Mouse (Mus musculus) cerebral cortex, adult 2 months (tissue): Measurements from ENCODE around the gene Epsti1.

Source experiments
- WGBS: fragments of 180-500 bp; shearing (Covaris S2); methylation state at CpG from one replicate; pipeline ENCODE4 v1.1.7; 2018; 5-methylcytosine and 5-hydroxymethylcytosine counted together

Gene Epsti1

DNA sequence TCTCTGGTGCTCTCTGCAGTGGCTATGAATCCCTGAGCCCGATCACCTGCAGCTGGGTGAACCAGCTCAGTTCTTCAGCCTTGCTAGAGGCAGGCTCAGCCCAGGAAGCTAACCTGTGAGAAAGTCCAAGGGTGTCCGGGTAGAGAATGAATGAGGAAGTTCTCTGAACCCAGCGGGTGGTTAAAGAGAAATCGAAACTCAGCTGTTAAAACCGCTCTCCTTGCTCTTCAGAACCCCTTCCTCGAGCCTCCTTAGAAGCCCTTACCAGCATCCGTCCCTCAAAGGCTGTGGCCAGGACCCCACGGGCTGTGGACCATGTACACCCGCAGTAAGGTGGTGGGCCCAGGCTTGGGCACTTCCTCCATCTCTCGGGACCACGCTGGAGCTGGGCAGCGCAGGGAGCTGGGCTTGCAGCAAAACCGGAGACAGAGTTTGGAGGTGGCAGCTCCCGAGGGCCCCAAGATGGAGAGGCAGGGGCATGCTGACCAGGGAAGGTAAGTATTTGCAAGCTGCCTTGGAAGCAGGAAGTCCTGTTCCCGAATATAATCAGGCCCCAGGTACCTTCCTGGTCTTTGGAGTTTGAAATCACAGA is at the start of gene Epsti1:
TSS of gene Epsti1 (plus strand) at position 69 of the 592 bp plus-strand sequence.
- 80% methylated on average over 15 of the region's 15 CpGs for WGBS

DNA sequence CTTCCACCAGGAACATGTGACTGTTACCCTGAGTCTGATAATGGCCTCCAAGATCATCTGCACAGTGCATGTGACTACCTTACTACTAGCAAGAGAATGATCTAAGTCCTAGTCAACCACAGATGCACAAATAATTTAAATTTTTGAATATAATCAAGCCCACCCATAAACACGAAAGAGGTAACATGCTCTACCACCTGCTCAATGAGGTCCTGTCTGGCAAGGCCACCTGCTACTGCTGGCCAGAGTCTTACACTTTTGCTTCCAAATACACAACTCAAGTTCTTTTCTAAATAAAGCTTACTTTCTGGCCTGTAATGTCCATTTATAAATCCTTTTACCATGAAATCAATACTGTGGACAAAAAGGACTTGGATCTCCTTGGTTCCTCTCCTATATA is 44.1 kb upstream of the Epsti1 start:
- 69% methylated on average over 1 of the region's 1 CpGs for WGBS

GRCm38 (mm10) chr14:77860841-77861560 is 43.0 kb upstream of the Epsti1 start:
- WGBS, result 75% methylated on average over 5 of the region's 5 CpGs

DNA sequence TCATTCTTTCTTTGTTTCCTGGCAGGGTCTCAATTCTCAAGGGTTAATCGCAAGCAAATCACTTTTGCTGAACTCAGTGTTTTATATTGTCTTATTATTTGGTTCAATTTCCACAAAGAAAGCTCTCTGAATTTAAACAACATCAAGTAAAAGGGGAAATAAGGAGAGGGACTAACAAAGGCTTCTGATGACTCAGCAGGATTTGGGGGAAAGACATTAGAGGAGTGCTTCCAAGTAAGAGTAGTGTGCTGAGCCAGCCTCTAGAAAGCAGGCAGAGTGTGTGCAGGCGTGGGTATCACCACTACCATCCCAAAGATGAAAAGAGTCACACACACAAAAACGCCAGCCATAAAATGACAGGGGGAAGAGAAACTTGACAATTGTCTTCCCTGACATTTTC is 40.0 kb upstream of the Epsti1 start:
- WGBS, result 42% methylated on average over 3 of the region's 3 CpGs

- 89% methylated on average over 6 of the region's 6 CpGs for WGBS
Observed at GRCm38 (mm10) chr14:77864510-77864909, 39.5 kb upstream of the Epsti1 start.

GRCm38 (mm10) chr14:77867601-77868000 is 36.4 kb upstream of the Epsti1 start:
- 81% methylated on average over 5 of the region's 5 CpGs for WGBS

- 93% methylated on average over 3 of the region's 3 CpGs for WGBS
Observed at GRCm38 (mm10) chr14:77870926-77871325, 33.1 kb upstream of the Epsti1 start.

DNA sequence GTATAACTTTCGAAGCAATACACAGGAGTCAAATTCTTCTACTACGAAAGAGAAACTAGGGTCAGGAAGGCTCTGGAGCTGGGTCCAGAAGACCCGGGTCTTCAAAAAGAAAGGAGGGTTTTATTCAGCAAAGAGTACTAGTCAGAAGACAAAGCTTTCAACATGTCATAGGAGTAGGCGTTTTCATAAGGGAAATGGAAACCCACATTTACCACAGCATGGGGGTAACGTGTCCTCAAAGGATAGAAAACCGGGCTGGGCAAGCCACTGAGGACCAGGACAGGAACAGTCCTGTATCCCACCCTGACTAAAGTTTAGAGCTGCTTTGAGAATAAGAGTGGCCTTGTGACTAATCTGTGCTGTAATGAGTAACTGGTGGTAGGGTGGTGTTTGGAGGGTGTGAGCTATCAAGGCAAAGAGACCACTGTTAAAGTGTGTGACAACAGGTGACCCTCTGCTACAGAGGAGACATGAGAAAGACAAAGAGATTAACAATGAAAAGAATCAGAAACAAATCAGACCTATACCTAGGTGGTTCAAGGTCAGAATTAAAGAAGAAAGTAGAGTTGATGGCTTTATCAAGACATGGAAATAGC is 32.6 kb upstream of the Epsti1 start:
- WGBS, result 90% methylated on average over 6 of the region's 6 CpGs

GRCm38 (mm10) chr14:77874304-77875241 is 29.5 kb upstream of the Epsti1 start, which contains the start of gene Dnajc15:
TSS of gene Dnajc15 (minus strand) at chr14:77875125.
- whole genome bisulfite sequencing, result 2% methylated on average over 44 of the region's 44 CpGs

DNA sequence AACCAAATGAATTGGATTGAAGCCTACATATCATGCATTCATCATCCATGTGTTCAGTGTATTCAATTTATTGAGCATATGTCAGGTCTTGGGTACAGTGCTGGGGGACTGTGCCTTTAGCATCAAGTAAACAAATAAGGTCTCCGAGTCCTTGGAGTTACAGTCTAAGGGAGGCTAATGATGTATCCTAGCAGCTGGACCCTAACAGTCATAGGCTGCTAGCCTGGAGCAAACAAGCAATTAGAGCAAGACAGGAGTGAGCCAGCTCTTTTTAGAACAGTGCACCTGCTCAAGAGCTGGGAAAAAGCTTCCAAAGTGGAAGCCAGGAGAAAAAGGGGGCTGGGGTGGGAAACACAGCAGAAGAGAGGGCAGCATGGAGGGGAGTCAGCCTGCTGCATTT is 27.8 kb upstream of the Epsti1 start:
- 73% methylated on average over 1 of the region's 1 CpGs for WGBS

DNA sequence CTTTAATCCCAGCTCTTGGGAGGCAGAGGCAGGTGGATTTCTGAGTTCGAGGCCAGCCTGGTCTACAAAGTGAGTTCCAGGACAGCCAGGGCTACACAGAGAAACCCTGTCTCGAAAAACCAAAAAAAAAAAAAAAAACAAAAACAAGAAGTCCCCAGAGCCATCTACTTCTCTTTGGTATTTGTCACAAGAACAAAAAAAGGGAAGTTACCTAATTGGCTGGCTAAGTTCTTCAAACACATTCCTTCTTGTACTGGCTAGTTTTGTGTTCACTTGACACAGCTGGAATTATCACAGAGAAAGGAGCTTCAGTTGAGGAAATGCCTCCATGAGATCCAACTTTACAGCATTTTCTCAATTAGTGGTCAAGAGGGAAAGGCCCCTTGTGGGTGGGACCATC is 26.2 kb upstream of the Epsti1 start:
- WGBS, result 80% methylated on average over 2 of the region's 2 CpGs

- 95% methylated on average over 1 of the region's 1 CpGs for WGBS
Observed at GRCm38 (mm10) chr14:77881998-77882397, 22.0 kb upstream of the Epsti1 start.

- 62% methylated on average over 6 of the region's 6 CpGs for WGBS
Observed at GRCm38 (mm10) chr14:77882669-77883068, 21.4 kb upstream of the Epsti1 start.

DNA sequence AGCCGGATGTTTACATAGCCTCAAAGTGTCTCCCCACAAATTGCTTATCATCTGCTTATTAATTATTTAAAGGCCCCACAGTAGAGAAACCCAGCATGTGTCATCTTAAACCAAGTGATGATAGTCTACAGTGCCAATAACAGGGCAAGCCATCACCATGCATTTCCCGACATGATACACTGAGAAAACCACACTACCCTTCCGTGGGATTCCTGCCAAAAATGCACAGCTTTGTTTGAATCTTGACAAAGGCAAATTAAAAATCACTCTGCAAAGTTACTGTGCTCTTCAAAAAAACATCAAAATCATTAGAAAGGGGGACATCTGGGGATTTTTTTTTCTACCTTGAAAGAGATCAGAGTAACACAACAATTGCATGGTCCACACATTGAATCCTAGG is 17.7 kb upstream of the Epsti1 start:
- 71% methylated on average over 3 of the region's 3 CpGs for WGBS

GRCm38 (mm10) chr14:77886941-77887340 is 17.1 kb upstream of the Epsti1 start:
- WGBS, result 84% methylated on average over 4 of the region's 4 CpGs

- WGBS, result 89% methylated on average over 7 of the region's 7 CpGs
Observed at GRCm38 (mm10) chr14:77889911-77890310, 14.1 kb upstream of the Epsti1 start.

- WGBS, result 88% methylated on average over 3 of the region's 3 CpGs
Observed at GRCm38 (mm10) chr14:77895951-77896350, 8.1 kb upstream of the Epsti1 start.

DNA sequence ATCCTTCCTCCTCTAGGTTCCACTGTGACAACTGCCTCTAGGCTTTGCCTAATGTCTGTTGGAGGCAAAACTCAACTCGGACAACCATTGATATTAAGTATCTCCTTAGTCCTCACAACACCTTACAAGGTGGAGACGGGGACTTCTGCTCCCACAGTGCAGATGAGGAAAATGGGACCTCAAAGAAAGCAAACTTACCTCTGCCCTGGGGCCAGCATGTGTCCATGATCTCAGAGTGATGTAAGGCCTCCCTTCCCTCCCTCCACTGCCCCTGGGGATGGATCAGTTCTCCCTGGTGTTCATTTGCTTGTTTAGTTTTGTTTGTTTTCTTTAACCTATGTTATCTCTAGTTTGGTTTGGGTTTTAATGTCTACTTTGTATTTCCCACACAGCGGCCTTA is 1.5 kb upstream of the Epsti1 start:
- WGBS, result 93% methylated on average over 3 of the region's 3 CpGs

GRCm38 (mm10) chr14:77905466-77905865 is 1.4 kb downstream of the Epsti1 start:
- WGBS, result 25% methylated on average over 5 of the region's 5 CpGs

GRCm38 (mm10) chr14:77906586-77906985 is 2.5 kb downstream of the Epsti1 start:
- 92% methylated on average over 5 of the region's 5 CpGs for WGBS

DNA sequence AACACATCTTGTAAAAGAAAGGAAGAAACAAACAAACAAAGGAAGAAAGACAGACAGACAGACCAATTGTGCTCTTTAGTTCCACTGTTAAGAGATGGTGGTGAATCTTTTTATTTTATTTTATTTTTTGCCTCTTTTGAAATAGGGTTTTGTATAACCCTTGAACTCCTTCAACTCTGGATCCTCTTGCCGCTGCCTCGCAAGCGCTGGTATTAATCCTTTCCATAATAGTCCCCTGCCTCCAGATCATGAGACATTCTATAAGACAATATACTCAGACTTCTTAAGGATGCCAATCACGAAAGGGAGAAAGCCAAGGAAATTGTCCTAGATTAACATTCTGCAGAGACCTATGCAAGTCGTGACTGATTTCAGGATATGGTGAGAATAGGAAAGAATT is 11.7 kb downstream of the Epsti1 start:
- 78% methylated on average over 5 of the region's 5 CpGs for WGBS

GRCm38 (mm10) chr14:77921641-77922040 is 17.6 kb downstream of the Epsti1 start:
- WGBS, result 91% methylated on average over 8 of the region's 8 CpGs
